Mouse (Mus musculus) layer of hippocampus, adult 18-20 months (tissue): ENCODE measurements around the gene Oxct1. TPM values are rescaled to one million over a fixed set of nuclear protein-coding genes. Genes with fewer than 3 reads are reported as not detected.
A peak's percentile ranks its signal among the peaks of the same experiment; 100 is the strongest.

Source experiments
- DNase-seq, 2 experiments: peaks; one replicate each; pipeline ENCODE4 v3.0.0; 2022; ENCODE audit warnings: low spot score in 2 of 2
- total RNA-seq, 2 experiments: library from RNA; stranded (reverse); gene quantifications; 2 replicates each; pipeline ENCODE4 v1.2.3; 2021

Gene Oxct1
- total RNA-seq, 2 experiments from 2014 or later, result 254 to 259 TPM

GRCm38 (mm10) chr15:4027671-4028410 lies 1.7 kb downstream of the Oxct1 start:
- no peak for DNase-seq

DNA sequence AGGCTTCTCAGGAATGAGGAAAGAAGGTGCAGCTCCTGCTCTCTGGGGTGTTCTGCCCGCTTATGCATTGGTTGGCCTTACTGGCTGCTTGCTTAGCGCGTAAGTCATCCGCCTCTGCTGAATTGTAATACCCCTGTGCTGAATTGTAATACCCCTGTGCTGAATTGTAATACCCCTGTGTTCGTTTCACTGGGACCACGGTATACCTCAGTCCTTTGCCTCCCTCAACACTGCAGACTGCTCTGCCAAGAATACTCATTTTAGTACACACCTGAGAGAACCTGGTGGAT lies 2.2 kb downstream of the Oxct1 start:
- no peak for DNase-seq

DNA sequence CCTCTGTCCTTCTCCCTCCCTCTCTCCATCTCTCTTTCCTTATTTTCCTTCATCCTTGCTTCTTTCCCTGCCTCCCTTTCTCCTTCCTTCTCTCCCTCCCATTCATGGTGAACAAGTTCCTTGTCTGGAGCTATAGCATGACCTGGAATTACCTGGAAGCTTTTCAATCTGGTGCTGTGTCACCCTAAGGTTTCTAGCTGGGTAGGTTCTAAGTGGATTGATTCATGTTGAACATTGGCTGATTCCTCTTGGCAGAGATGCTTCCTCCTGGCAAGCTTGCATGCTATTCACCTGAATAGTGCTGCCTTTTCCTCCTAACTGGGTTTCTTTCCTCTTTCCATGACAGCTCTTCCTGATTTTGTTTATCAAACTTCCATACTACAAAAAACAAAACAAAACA lies 2.8 kb downstream of the Oxct1 start:
- DNase-seq, result no peak

- no peak for DNase-seq
These were observed 7.2 kb downstream of the Oxct1 start for GRCm38 (mm10) chr15:4033168-4034004.

GRCm38 (mm10) chr15:4042423-4042822 lies 16.2 kb downstream of the Oxct1 start:
- DNase-seq, result no peak

GRCm38 (mm10) chr15:4043032-4043471 lies 16.9 kb downstream of the Oxct1 start:
- no peak for DNase-seq

DNA sequence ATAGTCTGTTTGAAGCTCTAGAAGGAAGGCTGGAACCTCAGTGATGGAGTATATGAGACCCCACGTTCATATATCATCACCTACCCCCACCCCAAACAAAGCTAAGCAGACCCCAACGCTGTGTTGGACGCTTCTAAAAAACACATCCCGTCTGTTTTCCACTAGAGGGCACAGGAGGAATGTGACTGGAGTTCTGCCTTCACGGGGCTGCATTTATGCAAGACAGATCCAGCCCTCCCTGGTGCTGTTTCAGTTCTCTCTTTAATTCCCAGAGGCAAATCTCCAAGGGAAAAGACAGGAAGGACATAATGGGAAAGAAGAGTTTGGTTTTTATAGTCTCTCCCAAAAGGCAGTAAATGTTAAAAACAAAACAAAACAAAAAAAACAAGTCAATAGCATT lies 30.4 kb downstream of the Oxct1 start:
- peak; percentile 20 to 65 for DNase-seq

- DNase-seq, result peak in 1 of 2 experiments; percentile 22
These were observed 37.4 kb downstream of the Oxct1 start for GRCm38 (mm10) chr15:4063574-4063973.

- no peak for DNase-seq
These were observed 37.8 kb downstream of the Oxct1 start for GRCm38 (mm10) chr15:4064013-4064412.

- DNase-seq, result no peak
These were observed 38.5 kb downstream of the Oxct1 start for GRCm38 (mm10) chr15:4064694-4065093.

DNA sequence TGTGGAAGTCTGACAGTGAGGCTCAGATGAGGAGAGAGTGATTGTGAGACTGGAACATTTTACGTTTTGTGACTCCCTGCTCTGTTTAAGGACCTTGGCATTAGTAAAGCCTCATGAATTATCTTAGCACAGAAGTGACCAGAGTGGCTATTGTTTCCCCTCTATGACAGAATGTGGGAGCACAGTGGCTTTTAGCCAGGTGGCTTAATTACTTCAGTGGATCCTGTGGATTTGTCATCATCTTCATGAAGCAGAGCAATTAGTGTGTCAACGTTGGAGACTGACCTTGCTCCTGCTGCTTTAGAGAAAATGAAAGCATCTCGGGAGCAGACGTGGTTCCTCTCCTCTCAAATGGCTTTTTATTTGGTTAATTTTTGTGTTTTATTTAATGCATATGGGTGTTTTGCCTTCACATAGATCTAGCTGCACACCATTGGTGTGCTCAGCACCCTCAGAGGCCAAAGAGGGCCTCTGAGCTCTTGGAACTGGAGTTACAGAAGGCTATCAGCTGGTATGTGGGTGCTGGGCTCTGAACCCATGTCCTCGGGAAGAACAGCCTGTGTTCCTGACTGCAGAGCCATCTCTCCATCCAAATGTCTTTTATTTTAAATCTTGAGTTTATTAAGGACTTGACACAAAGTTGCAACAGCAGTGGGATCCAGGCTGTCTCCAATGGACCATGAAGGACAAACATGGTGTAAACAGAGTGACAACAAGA lies 41.2 kb downstream of the Oxct1 start:
- no peak for DNase-seq

GRCm38 (mm10) chr15:4077978-4078377 lies 51.8 kb downstream of the Oxct1 start:
- no peak for DNase-seq

GRCm38 (mm10) chr15:4078785-4079184 lies 52.6 kb downstream of the Oxct1 start:
- no peak for DNase-seq

GRCm38 (mm10) chr15:4079425-4080189 lies 53.4 kb downstream of the Oxct1 start:
- no peak for DNase-seq

DNA sequence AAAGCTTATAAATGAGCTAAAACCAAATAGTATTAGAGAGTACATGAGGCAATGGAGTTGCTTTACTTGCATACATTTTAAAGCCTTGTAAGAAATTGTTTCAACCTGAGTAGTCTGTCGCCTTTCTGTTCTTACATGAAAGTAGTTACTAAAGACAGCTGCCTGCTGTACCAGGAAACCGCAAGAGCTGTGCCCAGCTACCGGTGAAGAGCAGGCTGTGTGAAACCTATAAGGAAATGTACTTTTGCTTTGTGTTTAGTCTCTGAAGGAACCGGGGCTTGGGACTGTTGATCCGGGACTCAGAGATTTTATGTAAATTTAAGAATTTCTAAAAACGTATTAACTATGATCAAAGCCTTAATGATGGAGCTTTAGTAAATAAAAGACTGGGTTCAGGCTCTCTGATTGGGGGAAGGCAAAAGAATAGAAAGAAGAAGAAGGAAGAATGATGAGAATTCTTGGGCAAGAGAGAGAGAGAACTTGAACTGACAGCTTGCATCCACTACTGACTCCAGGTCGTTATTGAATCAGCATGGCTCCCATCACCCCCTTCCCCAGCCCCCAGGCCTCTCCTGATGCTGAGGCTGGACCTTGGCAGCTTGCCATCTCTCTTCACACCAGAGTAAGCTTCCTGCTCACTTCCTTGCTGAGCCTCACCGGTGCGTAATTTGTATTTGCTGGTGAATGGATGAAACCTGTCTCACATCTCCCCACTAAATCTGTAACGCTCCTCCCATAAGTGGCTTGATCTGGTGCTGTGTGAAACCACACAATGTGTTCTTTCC lies 59.6 kb downstream of the Oxct1 start:
- no peak for DNase-seq

GRCm38 (mm10) chr15:4087446-4087845 lies 61.3 kb downstream of the Oxct1 start:
- DNase-seq, result peak; percentile 24 to 37

- peak; percentile 43 to 65 for DNase-seq
These were observed 61.7 kb downstream of the Oxct1 start for GRCm38 (mm10) chr15:4087914-4088313.

DNA sequence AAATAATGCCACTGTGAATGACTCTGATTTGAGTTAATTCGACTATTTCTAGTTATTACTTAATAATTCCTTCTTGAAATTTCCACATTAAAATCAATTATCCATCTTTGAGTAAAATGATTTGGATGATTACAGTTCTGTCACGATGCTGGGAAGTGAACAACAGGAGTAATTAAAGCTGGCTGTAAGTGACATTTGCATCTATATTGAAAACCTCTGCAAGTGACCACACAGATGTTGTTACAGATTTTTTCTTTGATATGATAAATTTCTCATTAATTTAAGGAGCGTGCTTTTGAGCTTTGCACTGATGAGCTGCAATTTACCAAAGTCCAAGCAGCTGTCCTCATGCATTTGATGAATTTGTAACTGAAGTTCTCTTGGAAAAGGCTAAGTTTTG lies 64.4 kb downstream of the Oxct1 start:
- no peak for DNase-seq

DNA sequence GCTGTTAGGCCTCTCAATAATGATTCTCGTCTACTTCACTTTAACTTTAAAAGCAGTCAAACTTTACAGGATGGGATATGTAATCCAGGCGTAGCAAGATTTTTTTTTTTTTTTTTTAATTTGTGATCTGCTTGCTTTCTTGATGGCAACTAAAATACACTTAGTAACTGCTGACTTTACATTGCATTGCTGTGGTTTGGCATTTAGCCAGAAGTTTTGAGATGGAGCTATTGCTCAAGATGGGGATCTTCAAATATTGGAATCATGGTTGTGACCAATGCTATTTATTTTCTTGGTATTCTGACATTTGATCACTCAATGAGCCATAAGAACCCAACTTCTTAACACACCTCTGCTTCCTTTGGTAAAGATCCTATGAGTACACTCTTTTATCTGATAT lies 66.4 kb downstream of the Oxct1 start:
- DNase-seq, result no peak

GRCm38 (mm10) chr15:4100341-4100921 lies 74.2 kb downstream of the Oxct1 start:
- DNase-seq, result no peak
